Comparison of ENCODE assay signal across 8 mouse cellular contexts in the genomic region with DNA sequence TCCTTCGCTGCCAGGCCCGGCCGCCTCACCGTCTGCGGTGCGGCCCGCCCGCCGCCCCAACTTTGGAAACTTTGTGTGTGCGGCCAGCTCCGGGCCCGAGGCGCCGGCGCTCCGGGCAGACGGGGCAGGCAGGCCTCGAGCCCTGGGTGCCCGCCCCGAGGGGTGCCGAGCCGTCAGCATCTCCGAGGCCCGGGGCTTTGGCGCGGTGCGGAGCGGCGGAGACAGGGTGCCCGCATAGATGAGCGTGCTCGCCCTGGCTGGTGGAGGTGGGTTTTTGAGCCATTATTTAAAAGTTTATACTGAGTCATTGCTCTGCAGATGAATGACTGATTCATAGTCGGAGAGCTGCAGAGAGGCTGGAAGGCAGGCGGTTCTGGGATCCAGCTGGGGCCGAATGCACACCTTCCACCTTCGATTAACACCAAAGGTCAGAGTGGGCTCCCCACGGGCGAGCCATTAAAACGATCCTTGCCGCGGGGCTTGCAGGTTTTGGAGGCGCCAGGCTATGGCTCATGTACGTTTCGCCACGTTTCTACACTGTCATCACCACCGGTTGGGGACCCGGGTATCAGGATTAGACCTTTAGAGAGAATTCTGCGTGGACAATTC. TPM values are rescaled to one million over a fixed set of nuclear protein-coding genes. Genes with fewer than 3 reads are reported as not detected.
DNase-seq lines count a peak whose midpoint lies in the region; ATAC-seq and TF ChIP-seq lines count a peak whose summit lies in the region.
"Had no signal": no experiment of that assay in that cellular context is flagged by ENCODE, and none has a peak within 500 bp of the region (broad histone marks: within the 10 kb centered on the region; RNA-seq: fewer than 3 reads in every experiment).

No protein-coding gene starts in this region.

- peak; percentile 16 to 52 for DNase-seq in spleen, adult 18-20 months
- DNase-seq in spleen, postnatal 14 days (ENCODE audit: low spot score in 2 of 2): no peak
- peak; percentile 41 for DNase-seq in brain, embryonic 14.5 days (ENCODE audit: low read depth)
- peak; percentile 44 for DNase-seq in forebrain, postnatal 0 days
- DNase-seq in kidney, adult 2 months: peak; percentile 33
- DNase-seq in lung, postnatal 4 days: peak; percentile 44 to 53

- 1% methylated on average over 48 of the region's 48 CpGs for WGBS in forebrain, postnatal 0 days
- 1% methylated on average over 47 of the region's 48 CpGs for WGBS in kidney, adult 2 months
- under 1% methylated on average over 48 of the region's 48 CpGs for WGBS in stomach, embryonic 16.5 days

- H3K27ac ChIP-seq in forebrain, postnatal 0 days (ENCODE audit: low read depth, low read length): peak overlapping the region; percentile 80
- H3K27ac ChIP-seq in kidney, adult 2 months (ENCODE audit: insufficient read depth, low read depth, low read length): peak overlapping the region; percentile 12; the same call in 1 of the 2 replicates
- peak overlapping the region; percentile 78 for H3K27ac ChIP-seq in stomach, embryonic 16.5 days (ENCODE audit: low read length)

- H3K27me3 ChIP-seq in forebrain, postnatal 0 days (ENCODE audit: insufficient read depth, low read length): no peaks in the 10 kb centered on the region
- no peaks in the 10 kb centered on the region for H3K27me3 ChIP-seq in kidney, adult 2 months (replicated peaks; ENCODE audit: control insufficient read depth, insufficient read depth, low read length)
- no peaks in the 10 kb centered on the region for H3K27me3 ChIP-seq in stomach, embryonic 16.5 days (ENCODE audit: control insufficient read depth, insufficient read depth, low read length)

- TF ChIP-seq CTCF in brain, embryonic 14.5 days (IDR thresholded peaks at IDR 0.05; ENCODE audit: borderline replicate concordance, extremely low read depth, insufficient read depth, insufficient read length): no peak
- no peak for TF ChIP-seq CTCF in forebrain, postnatal 0 days (IDR thresholded peaks at IDR 0.05; ENCODE audit: low read depth)
- no peak for TF ChIP-seq CTCF in kidney, adult 2 months (conservative IDR thresholded peaks at IDR 0.05; ENCODE audit: insufficient read depth, insufficient read length, low read depth, low read length)

- peak overlapping the region; percentile 64 for H3K9ac ChIP-seq in forebrain, postnatal 0 days
- H3K9ac ChIP-seq in stomach, embryonic 16.5 days (ENCODE audit: low read length): peak overlapping the region; percentile 88

- H3K36me3 ChIP-seq in forebrain, postnatal 0 days (ENCODE audit: insufficient read depth): no peaks in the 10 kb centered on the region
- H3K36me3 ChIP-seq in kidney, adult 2 months (ENCODE audit: control insufficient read depth, insufficient read depth, low read length): no peaks in the 10 kb centered on the region
- H3K36me3 ChIP-seq in stomach, embryonic 16.5 days (ENCODE audit: control insufficient read depth, insufficient read depth, low read length): no peaks in the 10 kb centered on the region

- ATAC-seq in forebrain, postnatal 0 days: no peak
- ATAC-seq in stomach, embryonic 16.5 days (ENCODE audit: insufficient read depth, low FRiP score): peak; percentile 34

- TF ChIP-seq POLR2A in brain, embryonic 14.5 days (IDR thresholded peaks at IDR 0.05; ENCODE audit: borderline replicate concordance, extremely low read depth, insufficient read depth, insufficient read length, poor library complexity, severe bottlenecking): no peak
- no peak for TF ChIP-seq POLR2A in kidney, adult 2 months (IDR thresholded peaks at IDR 0.05; ENCODE audit: low read depth, low read length)

- H3K4me1 ChIP-seq in forebrain, postnatal 0 days (ENCODE audit: insufficient read depth): peaks cover 36% of the 10 kb centered on the region
- H3K4me1 ChIP-seq in kidney, adult 2 months (ENCODE audit: control insufficient read depth, insufficient read depth, low read length): peaks cover 3% of the 10 kb centered on the region; the same call in 1 of the 2 replicates
- H3K4me1 ChIP-seq in stomach, embryonic 16.5 days (ENCODE audit: control insufficient read depth, insufficient read depth, low read length): peaks cover 17% of the 10 kb centered on the region

- H3K4me2 ChIP-seq in forebrain, postnatal 0 days (ENCODE audit: low read depth): peak overlapping the region; percentile 81
- H3K4me2 ChIP-seq in stomach, embryonic 16.5 days (ENCODE audit: low read depth, low read length): peak overlapping the region; percentile 89

- H3K9me3 ChIP-seq in forebrain, postnatal 0 days (ENCODE audit: low read length): no peaks in the 10 kb centered on the region
- H3K9me3 ChIP-seq in stomach, embryonic 16.5 days (replicated peaks; ENCODE audit: control insufficient read depth, low read length): no peaks in the 10 kb centered on the region

- peak overlapping the region; percentile 72 for H3K4me3 ChIP-seq in forebrain, postnatal 0 days (ENCODE audit: low read depth, low read length)
- H3K4me3 ChIP-seq in kidney, adult 2 months (ENCODE audit: insufficient read depth, low read depth, low read length): peak overlapping the region; percentile 72
- H3K4me3 ChIP-seq in stomach, embryonic 16.5 days (replicated peaks; ENCODE audit: low read length): peak overlapping the region; percentile 80

RNA-seq across cellular contexts. Expression of a gene that starts 0.6 kb away (rescaled TPM):
- 33.3 and 43.8 TPM in 2 replicates for polyA plus RNA-seq in brain, embryonic 14.5 days (2012; rRNA removed)
- 18.5 and 25.1 TPM in 2 replicates for total RNA-seq in forebrain, postnatal 0 days (2014; rRNA removed)
- 6.6 and 11.5 TPM in 2 replicates for polyA plus RNA-seq in forebrain, postnatal 0 days (2015; fragmentation: Nextera tagmentation; extraction: Ambion mirVana)
- polyA plus RNA-seq in kidney, adult 2 months (2012; rRNA removed): 11.6 and 12.2 TPM in 2 replicates
- 8.2 and 8.4 TPM in 2 replicates for polyA plus RNA-seq in stomach, embryonic 16.5 days (2015; fragmentation: Nextera tagmentation; extraction: Ambion mirVana)

RNA-seq across cellular contexts. Expression of a gene that starts 17.5 kb away (rescaled TPM):
- 0.20 and 0.29 TPM in 2 replicates for polyA plus RNA-seq in brain, embryonic 14.5 days (2012; rRNA removed)
- 0.31 and 0.48 TPM in 2 replicates for total RNA-seq in forebrain, postnatal 0 days (2014; rRNA removed)
- polyA plus RNA-seq in forebrain, postnatal 0 days (2015; fragmentation: Nextera tagmentation; extraction: Ambion mirVana): not detected in 2 replicates
- polyA plus RNA-seq in kidney, adult 2 months (2012; rRNA removed): not detected in 2 replicates
- polyA plus RNA-seq in stomach, embryonic 16.5 days (2015; fragmentation: Nextera tagmentation; extraction: Ambion mirVana): not detected in 2 replicates
- polyA plus RNA-seq: gonadal fat pad, adult 2 months had no signal

Comparison
In these comparisons a context has a peak if more than half of its experiments do, and no peak if none do; other contexts are left out.
1. DNase-seq: peak in spleen, adult 18-20 months (2 of 2), brain, embryonic 14.5 days (single experiment), forebrain, postnatal 0 days (single experiment), kidney, adult 2 months (single experiment) and lung, postnatal 4 days (2 of 2); none in spleen, postnatal 14 days (0 of 2).
2. H3K27ac ChIP-seq: peak in every context shown above with its lines; median percentile 80 in forebrain, postnatal 0 days; 78 in stomach, embryonic 16.5 days; 12 in kidney, adult 2 months.
3. Peak in every context shown above with its lines, with median percentiles within 50 percentile points of each other: H3K4me3 ChIP-seq.